Mouse (Mus musculus): ENCODE data around the gene Gm20388.

Gene Gm20388

GRCm38 (mm10) chr8:123752773-123753468 lies 3842.3 kb downstream of the Gm20388 start:
- in situ Hi-C loops (cut with MboI) = no loop called here

GRCm38 (mm10) chr8:123753604-123754375 lies 3843.1 kb downstream of the Gm20388 start:
- in situ Hi-C loops (cut with MboI) = no loop called here

GRCm38 (mm10) chr8:123754538-123755431 lies 3844.1 kb downstream of the Gm20388 start:
- in situ Hi-C loops (cut with MboI) = no loop called here

- in situ Hi-C loops (cut with MboI) = no loop called here
Measured at GRCm38 (mm10) chr8:123756901-123757300, 3846.3 kb downstream of the Gm20388 start.

- in situ Hi-C loops (cut with MboI) = no loop called here
Measured at GRCm38 (mm10) chr8:123758935-123759334, 3848.3 kb downstream of the Gm20388 start.

- in situ Hi-C loops (cut with MboI) = no loop called here
Measured at GRCm38 (mm10) chr8:123759933-123760332, 3849.3 kb downstream of the Gm20388 start.

GRCm38 (mm10) chr8:123760579-123760978 lies 3849.9 kb downstream of the Gm20388 start:
- in situ Hi-C loops (cut with MboI) = no loop called here

GRCm38 (mm10) chr8:123761266-123761882 lies 3850.7 kb downstream of the Gm20388 start:
- in situ Hi-C loops (cut with MboI) = no loop called here

- in situ Hi-C loops (cut with MboI) = no loop called here
Measured at GRCm38 (mm10) chr8:123761883-123762270, 3851.2 kb downstream of the Gm20388 start.

GRCm38 (mm10) chr8:123763355-123763754 lies 3852.7 kb downstream of the Gm20388 start:
- in situ Hi-C loops (cut with MboI) = no loop called here

GRCm38 (mm10) chr8:123764671-123765070 lies 3854.0 kb downstream of the Gm20388 start:
- in situ Hi-C loops (cut with MboI) = no loop called here

GRCm38 (mm10) chr8:123766516-123766915 lies 3855.9 kb downstream of the Gm20388 start:
- in situ Hi-C loops (cut with MboI) = no loop called here

GRCm38 (mm10) chr8:123767874-123768273 lies 3857.2 kb downstream of the Gm20388 start:
- in situ Hi-C loops (cut with MboI) = no loop called here

GRCm38 (mm10) chr8:123768492-123769356 lies 3858.1 kb downstream of the Gm20388 start:
- in situ Hi-C loops (cut with MboI) = no loop called here

GRCm38 (mm10) chr8:123773468-123773867 lies 3862.8 kb downstream of the Gm20388 start:
- in situ Hi-C loops (cut with MboI) = no loop called here

GRCm38 (mm10) chr8:123774491-123774890 lies 3863.8 kb downstream of the Gm20388 start:
- in situ Hi-C loops (cut with MboI) = no loop called here

- in situ Hi-C loops (cut with MboI) = no loop called here
Measured at GRCm38 (mm10) chr8:123777319-123777718, 3866.7 kb downstream of the Gm20388 start.

- in situ Hi-C loops (cut with MboI) = no loop called here
Measured at GRCm38 (mm10) chr8:123780471-123780870, 3869.8 kb downstream of the Gm20388 start.

- in situ Hi-C loops (cut with MboI) = no loop called here
Measured at GRCm38 (mm10) chr8:123781256-123781655, 3870.6 kb downstream of the Gm20388 start.

- in situ Hi-C loops (cut with MboI) = no loop called here
Measured at GRCm38 (mm10) chr8:123783525-123784249, 3873.0 kb downstream of the Gm20388 start.
